In the genomic region with DNA sequence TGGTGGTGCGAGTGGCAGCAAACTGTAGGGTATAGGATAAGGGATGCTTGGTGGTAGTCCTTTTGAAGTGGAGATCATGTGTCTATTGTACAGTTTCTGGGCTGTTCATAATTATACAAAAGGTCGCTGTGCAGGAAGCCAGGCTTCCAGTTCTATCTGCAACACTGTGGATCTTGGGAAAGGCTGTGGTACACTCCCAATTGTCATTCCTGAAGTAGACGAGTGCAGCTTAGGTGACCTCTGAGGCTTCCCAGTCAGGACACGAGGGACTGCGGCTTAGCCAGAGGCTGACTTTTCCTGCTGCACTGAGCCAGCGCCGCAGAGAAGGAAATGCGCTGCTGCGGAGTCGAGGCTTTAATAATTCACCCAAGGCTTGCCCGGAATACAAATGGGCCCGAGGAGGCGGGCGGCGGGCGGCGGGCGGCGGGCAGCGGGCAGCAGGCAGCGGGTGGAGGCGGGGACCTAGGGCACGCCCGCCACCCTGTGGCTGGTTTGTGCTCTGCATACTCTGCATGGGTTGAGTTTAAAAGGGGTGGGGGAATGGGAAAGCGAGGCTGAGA, we compare ENCODE assay signal across 8 mouse cellular contexts. TPM values are rescaled to one million over a fixed set of nuclear protein-coding genes. Genes with fewer than 3 reads are reported as not detected.
DNase-seq lines count a peak whose midpoint lies in the region; ATAC-seq and TF ChIP-seq lines count a peak whose summit lies in the region.

No protein-coding gene starts in this region.

- intact Hi-C loops in heart, postnatal 10 days (cut with DNase I) = loop anchor here (1.0 to 5.0 kb wide), 2 partner anchors 44 to 175 kb away; partner anchors contain the start of gene Hmgb3

- H3K36me3 ChIP-seq in MEL (ENCODE audit: control insufficient read depth in 1 of 2, insufficient read depth in 2 of 2, low read length in 2 of 2) = no peaks in the 10 kb centered on the region

- peak; percentile 40 to 77 (median 64) for TF ChIP-seq CTCF in MEL (IDR thresholded peaks at IDR 0.05 in 2 of 3, conservative IDR thresholded peaks at IDR 0.05 in 1 of 3; ENCODE audit: control insufficient read depth in 1 of 3, insufficient read depth in 1 of 3, low read depth in 2 of 3, low read length in 3 of 3, poor library complexity in 1 of 3, severe bottlenecking in 1 of 3)
- TF ChIP-seq CTCF in lung, adult 2 months (IDR thresholded peaks at IDR 0.05; ENCODE audit: insufficient read depth, low read length) = peak; percentile 50

- no peaks in the 10 kb centered on the region for H3K4me1 ChIP-seq in MEL (ENCODE audit: control insufficient read depth in 1 of 2, insufficient read depth in 2 of 2, low read length in 2 of 2)
- no peaks in the 10 kb centered on the region for H3K4me1 ChIP-seq in lung, adult 2 months (ENCODE audit: control insufficient read depth, insufficient read depth, low read length)

- no peak for TF ChIP-seq POLR2A in MEL (IDR thresholded peaks at IDR 0.05; ENCODE audit: control insufficient read depth in 1 of 2, insufficient read depth in 1 of 2, low read depth in 1 of 2, low read length in 2 of 2, poor library complexity in 1 of 2)
- no peak for TF ChIP-seq POLR2A in lung, adult 2 months (IDR thresholded peaks at IDR 0.05; ENCODE audit: borderline replicate concordance, extremely low read depth, low read depth, low read length)

- no peaks in the 10 kb centered on the region for H3K27me3 ChIP-seq in MEL (ENCODE audit: control insufficient read depth in 1 of 2, insufficient read depth in 2 of 2, low read length in 2 of 2)

- TF ChIP-seq EP300 in MEL (IDR thresholded peaks at IDR 0.05; ENCODE audit: low read depth in 1 of 2, low read length in 2 of 2) = no peak

- peak; percentile 86 for ATAC-seq in erythroblast, adult 5-6 weeks (replicated peaks; ENCODE audit: low FRiP score, poor library complexity, severe bottlenecking)
- ATAC-seq in neutrophil, adult 5-6 weeks (ENCODE audit: extremely low read depth, insufficient number of reproducible peaks, low FRiP score, poor library complexity, severe bottlenecking) = peak; percentile 36; the same call in 1 of the 2 replicates

- no peak overlapping the region for H3K27ac ChIP-seq in MEL (ENCODE audit: control insufficient read depth, low read depth, low read length)

- TF ChIP-seq RAD21 in MEL (IDR thresholded peaks at IDR 0.05; ENCODE audit: low read depth, low read length) = peak; percentile 59

- H3K9me3 ChIP-seq in MEL (replicated peaks; ENCODE audit: insufficient read depth, low read length) = no peaks in the 10 kb centered on the region

- H3K4me3 ChIP-seq in MEL (ENCODE audit: control insufficient read depth in 1 of 2, insufficient read depth in 1 of 2, low read depth in 2 of 2, low read length in 2 of 2) = peak overlapping the region; percentile 44 to 54; a peak in 3 of 4 replicates
- peak overlapping the region; percentile 18 for H3K4me3 ChIP-seq in lung, adult 2 months (replicated peaks; ENCODE audit: extremely low read depth, low read depth, low read length)

- peak overlapping the region; percentile 68 for H3K9ac ChIP-seq in MEL (ENCODE audit: control insufficient read depth, low read depth, low read length, poor library complexity, severe bottlenecking)

- no peaks in the 10 kb centered on the region for H3K79me2 ChIP-seq in MEL (ENCODE audit: control insufficient read depth, insufficient read depth, low read length, poor library complexity)

- peak; percentile 50 for DNase-seq in MEL (ENCODE audit: low read depth, low spot score)
- peak; percentile 26 for DNase-seq in c-Kit-negative CD71-positive TER-119-positive erythroid progenitor cells, embryonic 14.5 days (ENCODE audit: low read depth, low spot score)
- peak; percentile 34 to 65 for DNase-seq in heart, postnatal 10 days
- peak; percentile 59 to 84 for DNase-seq in kidney, postnatal 36 days
- DNase-seq in lung, adult 2 months = peak; percentile 43
- peak; percentile 39 to 47 for DNase-seq in thymus, postnatal 36 days

- WGBS in lung, adult 2 months = 24% methylated on average over 25 of the region's 25 CpGs

TF ChIP-seq in MEL, 35 proteins besides CTCF, POLR2A, EP300 and RAD21:
- peak; percentile 75 for TF ChIP-seq ZC3H11A (IDR thresholded peaks at IDR 0.05; ENCODE audit: low read depth, low read length)
- no peak for TF ChIP-seq MXI1 (IDR thresholded peaks at IDR 0.05; ENCODE audit: low read depth, low read length)
- no peak for TF ChIP-seq USF1 (IDR thresholded peaks at IDR 0.05; ENCODE audit: low read depth, low read length)
- no peak for TF ChIP-seq NELFE (IDR thresholded peaks at IDR 0.05; ENCODE audit: low read depth, low read length)
- TF ChIP-seq MAFK (IDR thresholded peaks at IDR 0.05; ENCODE audit: borderline replicate concordance, low read depth, low read length) = no peak
- no peak for TF ChIP-seq MYB (IDR thresholded peaks at IDR 0.05; ENCODE audit: low read depth, low read length)
- TF ChIP-seq MEF2A (IDR thresholded peaks at IDR 0.05; ENCODE audit: extremely low read depth, insufficient replicate concordance, low read depth, low read length, poor library complexity, severe bottlenecking) = no peak
- no peak for TF ChIP-seq TCF12 (IDR thresholded peaks at IDR 0.05; ENCODE audit: low read depth, low read length)
- no peak for TF ChIP-seq ZNF384 (IDR thresholded peaks at IDR 0.05; ENCODE audit: low read depth, low read length)
- TF ChIP-seq BHLHE40 (IDR thresholded peaks at IDR 0.05; ENCODE audit: borderline replicate concordance, low read depth, low read length) = no peak
- no peak for TF ChIP-seq ZKSCAN1 (IDR thresholded peaks at IDR 0.05; ENCODE audit: low read depth, low read length)
- no peak for TF ChIP-seq CHD1 (IDR thresholded peaks at IDR 0.05; ENCODE audit: low read depth, low read length)
- TF ChIP-seq USF2 (IDR thresholded peaks at IDR 0.05; ENCODE audit: borderline replicate concordance in 1 of 2, insufficient read depth in 1 of 2, low read depth in 1 of 2, low read length in 2 of 2) = no peak
- peak; percentile 79 for TF ChIP-seq SMC3 (IDR thresholded peaks at IDR 0.05; ENCODE audit: low read depth, low read length)

RNA-seq across cellular contexts. Expression of gene Hmgb3, which starts 45.4 kb away (rescaled TPM):
- total RNA-seq in MEL (2012; rRNA removed) = 110 and 127 TPM in 2 replicates
- 100 to 1,000 TPM in 1 of 2 experiments, not detected in 1; 181 TPM for polyA plus RNA-seq in MEL (2012; ENCODE audit: insufficient read depth in 1 of 2, insufficient read length in 2 of 2, low read depth in 1 of 2, low replicate concordance in 2 of 2, missing spikeins in 1 of 2)
- 30.5 and 42.1 TPM in 2 replicates for total RNA-seq in erythroblast, adult 5-6 weeks (2015; ENCODE audit: low replicate concordance)
- total RNA-seq in erythroblast, adult 5-6 weeks (2017; ENCODE audit: low replicate concordance) = 72.8 TPM in 2 replicates
- total RNA-seq in heart, postnatal 10 days (2021) = 100 to 1,000 TPM; 110 TPM
- 8.3 and 9.2 TPM in 2 replicates for polyA plus RNA-seq in lung, adult 2 months (2012; rRNA removed)
- 9.5 and 11.4 TPM in 2 replicates for total RNA-seq in neutrophil, adult 5-6 weeks (2017)
